Mouse (Mus musculus) layer of hippocampus, postnatal 14 days (tissue): ENCODE data around the gene Arhgdig. TPM values are rescaled to one million over a fixed set of nuclear protein-coding genes. Genes with fewer than 3 reads are reported as not detected.
"Not testable (repeated sequence)": the region's sequence is repeated elsewhere in the genome, so short reads cannot be mapped to it uniquely, and the experiment has no call there.

Experiments
- DNase-seq, 2 experiments: peaks; one replicate each; pipeline ENCODE4 v3.0.0; 2021 to 2022; ENCODE audit warnings: low spot score in 2 of 2, mixed read lengths in 1 of 2
- total RNA-seq, 2 experiments: library from RNA; stranded (reverse); gene quantifications; 2 replicates each; pipeline ENCODE4 v1.2.3; 2021

Arhgdig gene
- total RNA-seq, 2 experiments from 2014 or later, result 147 to 158 TPM

DNA sequence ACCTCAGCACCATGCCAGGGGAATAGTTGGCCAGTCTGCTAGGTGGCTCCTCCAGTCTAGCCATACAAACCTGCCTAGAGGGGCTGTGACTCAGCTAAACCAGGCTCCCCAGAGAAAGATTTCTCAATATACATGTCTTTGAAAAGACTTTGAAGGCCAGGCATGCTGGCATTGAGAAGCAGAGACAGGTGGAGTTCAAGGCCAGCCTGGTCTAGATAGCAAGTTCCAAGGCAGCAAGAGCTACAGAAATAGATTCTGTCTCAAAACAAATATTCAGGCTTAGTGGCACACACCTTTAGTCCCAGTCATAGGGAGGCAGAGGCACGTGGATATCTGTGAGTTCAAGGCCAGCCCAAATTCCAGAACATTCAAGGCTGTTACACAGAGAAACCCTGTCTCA, 1.2 kb downstream of the Arhgdig start:
- DNase-seq, result no peak

GRCm38 (mm10) chr17:26204766-26205165, 2.8 kb downstream of the Arhgdig start:
- no peak for DNase-seq

DNA sequence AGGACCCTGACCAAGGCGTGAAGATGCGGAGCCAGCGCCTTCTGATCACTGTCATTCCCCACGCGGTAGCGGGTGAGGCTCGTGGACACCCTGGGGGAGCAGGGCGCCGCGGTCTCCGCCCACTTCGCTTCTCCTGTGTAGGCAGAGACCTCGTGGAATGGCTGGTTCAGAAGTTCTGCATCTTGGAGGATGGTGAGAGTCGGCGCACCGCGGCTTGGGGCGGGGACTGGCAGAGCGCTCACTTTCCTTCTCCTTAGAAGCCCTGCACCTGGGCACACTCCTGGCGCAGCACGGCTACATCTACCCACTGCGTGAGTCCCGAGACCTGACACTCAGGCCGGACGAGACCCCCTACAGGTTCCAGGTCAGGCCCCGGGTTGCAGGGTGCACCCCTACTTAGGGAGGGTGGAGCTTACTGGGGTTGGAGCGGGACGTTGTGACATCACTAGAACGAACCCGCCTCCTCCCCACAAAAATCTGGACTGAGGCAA, 4.2 kb downstream of the Arhgdig start:
- DNase-seq, result peak; percentile 40 to 60

- DNase-seq, result peak in 1 of 2 experiments; percentile 42
Measured at GRCm38 (mm10) chr17:26202737-26203136, 4.8 kb downstream of the Arhgdig start, which contains the start of gene Rgs11. Gene Rgs11 (plus strand): TSS chr17:26202951.

GRCm38 (mm10) chr17:26201998-26202397, 5.6 kb downstream of the Arhgdig start:
- DNase-seq, result no peak

DNA sequence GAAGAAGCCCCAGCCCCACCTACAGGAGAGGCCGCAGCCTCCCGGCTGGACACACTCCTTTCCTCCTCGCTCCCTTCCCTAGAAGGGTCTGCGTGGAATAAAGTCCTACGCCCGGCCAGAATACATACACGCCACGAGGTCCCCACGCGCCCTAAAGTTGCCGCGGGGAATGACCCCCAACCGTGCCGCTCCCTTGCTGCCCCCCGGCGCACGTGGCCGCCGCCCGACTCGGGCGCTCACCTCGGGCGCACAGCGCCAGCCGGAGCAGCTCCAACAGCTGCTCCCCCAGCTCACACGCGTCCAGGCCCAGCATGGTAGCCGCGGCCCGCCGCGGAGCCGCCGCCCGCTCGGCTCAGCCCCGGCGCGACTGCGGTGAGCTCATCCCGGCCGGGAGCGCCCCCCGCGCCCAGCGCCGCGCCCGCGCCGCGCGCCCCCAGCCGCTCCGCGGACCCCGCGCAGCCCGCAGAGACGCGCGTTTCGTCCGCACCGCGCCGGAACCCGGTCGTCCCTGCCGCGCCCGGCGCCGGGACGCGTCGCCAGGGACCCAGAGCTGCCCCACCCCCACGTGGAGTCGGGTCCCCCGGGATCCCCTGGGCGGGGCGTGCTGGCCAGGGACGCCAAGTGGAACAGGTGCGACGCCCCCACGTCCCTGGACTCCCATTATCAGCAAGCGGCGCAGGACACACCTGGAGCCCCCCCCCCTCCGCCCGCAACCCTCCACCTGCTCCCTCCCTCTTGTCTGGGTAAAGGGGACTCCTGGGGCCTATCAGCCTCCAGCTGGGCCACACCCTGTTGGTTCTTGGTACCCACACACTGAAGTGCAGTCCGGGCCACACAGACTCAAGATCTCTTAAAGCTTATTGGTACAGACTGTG, 6.5 kb downstream of the Arhgdig start:
- no peak for DNase-seq

DNA sequence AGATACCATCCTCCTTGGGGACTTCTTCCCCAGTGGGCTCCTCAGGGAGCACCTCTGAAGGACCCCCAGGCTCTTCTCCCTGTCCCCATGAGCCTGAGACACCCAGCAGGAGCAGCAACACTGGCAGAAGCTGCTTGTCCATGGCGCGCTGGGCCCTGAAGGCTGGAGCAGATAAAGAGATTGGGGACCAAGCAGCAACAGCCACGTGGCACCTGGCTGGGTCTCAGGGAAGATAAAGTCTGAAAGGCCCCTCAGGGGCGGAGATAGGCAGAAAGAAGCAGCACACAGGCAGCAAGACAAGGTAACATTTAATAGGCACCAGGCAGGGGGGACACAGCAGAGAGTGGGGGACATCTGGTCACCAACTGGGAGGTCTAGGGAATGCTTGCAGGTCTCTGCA, 8.7 kb downstream of the Arhgdig start, which contains the start of gene Pdia2:
Gene Pdia2, minus strand, starts transcription at position 196 of the 400 bp plus-strand sequence.
- DNase-seq, result no peak

DNA sequence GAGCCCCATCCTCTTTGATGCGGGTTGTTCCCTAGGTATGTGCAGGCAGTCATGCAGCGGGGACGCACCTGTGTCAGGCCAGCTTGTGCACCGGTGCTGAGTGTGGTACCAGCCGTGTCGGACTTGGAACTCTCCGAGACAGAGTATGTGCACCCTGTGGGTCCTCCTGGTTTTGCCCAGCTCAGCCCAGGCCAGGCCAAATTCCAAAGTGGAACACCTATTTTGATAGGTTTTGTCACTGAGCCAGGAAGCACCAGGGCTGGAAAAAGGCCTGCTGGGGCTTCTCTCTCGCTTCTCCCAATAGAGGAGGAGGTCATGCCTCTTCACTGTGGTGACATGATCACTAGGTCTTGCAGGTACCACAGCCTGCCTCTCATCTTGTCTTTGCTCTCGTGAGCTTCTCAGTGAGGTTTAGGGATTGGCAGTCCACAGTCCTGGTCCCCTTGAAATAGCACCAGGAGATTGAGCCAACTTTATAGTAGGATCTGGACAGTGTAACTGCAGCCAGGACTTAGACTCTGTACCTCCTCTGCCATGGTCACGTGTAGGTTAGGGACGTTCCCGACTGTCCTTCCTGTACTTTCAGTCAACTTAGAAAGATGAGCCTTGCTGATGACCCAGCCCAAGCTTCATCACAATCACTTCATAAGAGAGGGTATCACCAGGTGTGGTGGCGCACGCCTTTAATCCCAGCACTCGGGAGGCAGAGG, 14.9 kb downstream of the Arhgdig start:
- no peak for DNase-seq

DNA sequence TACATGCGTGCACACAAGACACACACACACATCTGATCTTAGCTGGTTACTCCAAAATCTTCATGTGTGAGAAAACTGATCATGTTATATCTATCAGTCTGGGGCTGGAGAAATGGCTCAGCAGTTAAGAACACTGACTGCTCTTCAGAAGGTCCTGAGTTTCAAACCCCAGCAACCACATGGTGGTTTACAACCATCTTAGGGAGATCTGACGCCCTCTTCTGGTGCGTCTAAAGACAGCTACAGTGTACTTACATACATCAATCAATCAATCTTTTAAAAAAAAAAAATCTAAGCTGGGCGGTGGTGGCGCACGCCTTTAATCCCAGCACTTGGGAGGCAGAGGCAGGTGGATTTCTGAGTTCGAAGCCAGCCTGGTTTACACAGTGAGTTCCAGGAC, 16.1 kb downstream of the Arhgdig start:
- not testable (repeated sequence) for DNase-seq

- DNase-seq, result no peak
Measured at GRCm38 (mm10) chr17:26188091-26188805, 19.3 kb downstream of the Arhgdig start.

DNA sequence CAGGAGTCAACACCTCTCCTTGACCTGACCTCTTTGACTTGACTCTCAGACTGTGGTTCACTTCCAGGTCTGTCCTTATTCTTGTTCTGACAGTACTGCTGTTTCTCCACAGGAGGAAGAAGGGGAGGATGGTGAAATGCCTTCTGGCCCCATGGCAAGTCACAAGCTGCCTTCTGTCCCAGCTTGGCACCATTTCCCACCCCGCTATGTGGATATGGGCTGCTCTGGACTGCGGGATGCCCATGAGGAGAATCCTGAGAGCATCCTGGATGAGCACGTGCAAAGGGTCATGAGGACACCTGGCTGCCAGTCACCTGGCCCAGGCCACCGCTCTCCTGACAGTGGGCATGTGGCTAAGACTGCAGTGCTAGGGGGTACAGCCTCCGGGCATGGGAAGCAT, 20.0 kb downstream of the Arhgdig start:
- DNase-seq, result no peak

- no peak for DNase-seq
Measured at GRCm38 (mm10) chr17:26181179-26181578, 26.4 kb downstream of the Arhgdig start.

DNA sequence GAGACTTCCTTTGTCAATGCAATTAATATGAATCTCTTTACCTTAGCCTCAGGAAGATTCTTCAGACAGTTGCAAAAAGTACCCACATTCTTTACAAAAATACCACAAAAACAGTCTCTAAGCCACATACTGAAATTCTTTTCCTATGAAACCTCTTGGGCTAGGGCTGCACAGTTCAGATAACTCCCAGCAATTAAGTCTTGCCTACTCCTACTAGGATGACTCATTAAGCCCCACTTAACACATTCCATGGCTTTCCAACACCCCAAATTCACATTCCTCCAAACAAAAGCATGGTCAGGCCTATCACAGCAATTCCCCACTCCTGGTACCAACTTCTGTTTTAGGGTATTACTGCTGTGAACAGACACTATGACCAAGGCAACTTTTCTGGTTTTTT, 29.0 kb downstream of the Arhgdig start:
- no peak for DNase-seq

DNA sequence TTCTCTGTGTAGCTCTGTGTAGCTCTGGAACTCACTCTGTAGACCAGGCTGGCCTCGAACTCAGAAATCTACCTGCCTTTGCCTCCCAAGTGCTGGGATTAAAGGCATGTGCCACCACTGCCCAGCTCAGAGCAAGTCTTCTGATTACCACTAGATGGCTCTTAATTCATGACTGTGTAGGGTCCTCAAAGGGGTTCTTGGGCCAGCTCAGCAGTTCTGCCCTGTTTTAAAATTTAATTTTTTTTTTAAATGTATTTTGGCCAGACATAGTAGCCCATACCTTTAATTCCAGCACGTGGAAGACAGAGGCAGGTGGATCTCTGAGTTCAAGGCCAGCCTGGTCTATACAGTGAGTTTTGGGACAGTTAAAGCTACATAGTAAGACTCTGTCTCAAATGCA, 32.3 kb downstream of the Arhgdig start:
- DNase-seq, result not testable (repeated sequence)

- no peak for DNase-seq
Measured at GRCm38 (mm10) chr17:26168039-26168438, 39.5 kb downstream of the Arhgdig start.

DNA sequence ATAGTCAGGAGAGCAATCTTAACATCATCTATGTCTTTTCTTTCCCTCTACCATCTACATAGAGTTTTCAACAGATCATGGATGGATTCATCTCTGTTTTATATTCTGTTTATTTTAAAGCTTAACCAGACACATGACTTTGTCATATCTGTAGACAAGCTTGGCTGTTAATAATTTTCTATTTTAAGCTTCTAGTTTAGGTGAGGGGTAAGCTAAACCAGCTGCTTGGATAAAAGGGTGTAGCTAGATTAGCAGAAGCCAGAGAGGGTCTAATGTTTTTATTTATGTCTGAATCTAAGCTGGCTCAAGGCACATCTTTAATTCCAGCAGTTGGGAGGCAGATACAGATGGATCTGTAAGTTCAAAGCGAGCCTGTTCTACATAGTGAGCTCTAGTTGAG, 44.9 kb downstream of the Arhgdig start:
- DNase-seq, result no peak

DNA sequence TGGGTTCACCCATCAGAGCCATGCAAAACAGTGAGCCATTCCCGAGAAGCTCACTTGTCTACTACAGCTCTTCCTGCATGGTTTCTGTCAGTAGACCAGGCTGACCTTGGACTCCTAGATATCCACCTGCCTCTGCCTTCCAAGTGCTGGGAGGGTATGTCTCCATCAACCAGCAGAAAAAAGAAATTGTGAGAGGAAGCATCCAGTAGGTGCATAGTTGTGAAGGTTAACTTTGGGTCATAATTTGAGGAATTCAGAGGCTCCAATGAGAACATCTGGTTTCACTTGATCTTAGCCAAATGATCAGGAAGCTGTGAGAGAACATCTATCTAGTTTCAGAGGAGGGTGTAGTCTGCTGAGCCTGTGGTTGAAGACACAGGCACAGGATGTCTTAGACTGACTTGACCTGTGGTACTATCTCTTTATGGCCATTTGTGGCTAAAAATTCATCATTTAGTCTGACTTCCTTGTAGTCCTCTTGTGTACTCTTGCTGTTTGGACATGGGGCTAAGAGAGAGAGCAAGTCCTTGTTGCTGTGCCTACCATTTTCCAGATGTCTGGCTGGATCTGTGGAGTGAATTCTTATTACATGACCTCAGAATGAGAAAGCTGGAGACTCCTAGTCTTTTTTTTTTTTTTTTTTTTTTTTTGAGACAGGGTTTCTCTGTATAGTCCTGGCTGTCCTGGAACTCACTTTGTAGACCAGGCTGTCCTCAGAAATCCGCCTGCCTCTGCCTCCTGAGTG, 55.5 kb downstream of the Arhgdig start:
- DNase-seq, result no peak
